Mouse (Mus musculus) CH12.LX (cell line): ENCODE results near the gene Cfc1.
A peak's percentile ranks its signal among the peaks of the same experiment; 100 is the strongest.

Experiments
- CTCF ChIP-seq, 2 experiments: IDR thresholded peaks in 1 of 2; conservative IDR thresholded peaks in 1 of 2; 2 replicates each; pipeline ENCODE4 v1.5.1; 2011 to 2012; ENCODE audit warnings: low read depth in 2 of 2, low read length in 2 of 2, improper control_type of control experiment in 1 of 2, inconsistent platforms in 1 of 2, mild to moderate bottlenecking in 1 of 2, moderate library complexity in 1 of 2
- E2F4 ChIP-seq: IDR thresholded peaks from 2 replicates; pipeline ENCODE4 v1.6.1; 2011; ENCODE audit warnings: low read depth, low read length, improper control_type of control experiment; ENCODE audit not compliant: insufficient replicate concordance
- ELF1 ChIP-seq: IDR thresholded peaks from 2 replicates; pipeline ENCODE4 v1.6.1; 2014; ENCODE audit warnings: low read depth, mild to moderate bottlenecking, inconsistent platforms, low read length, improper control_type of control experiment
- EP300 ChIP-seq: IDR thresholded peaks from 2 replicates; pipeline ENCODE4 v1.6.1; 2011; ENCODE audit warnings: low read length, improper control_type of control experiment
- IRF4 ChIP-seq: IDR thresholded peaks from 2 replicates; pipeline ENCODE4 v1.6.1; 2014; ENCODE audit warnings: low read depth, mild to moderate bottlenecking, inconsistent platforms, low read length, improper control_type of control experiment
- MAX ChIP-seq: IDR thresholded peaks from 2 replicates; pipeline ENCODE4 v1.6.1; 2011; ENCODE audit warnings: low read length, improper control_type of control experiment
- MEF2A ChIP-seq: IDR thresholded peaks from 2 replicates; pipeline ENCODE4 v1.6.1; 2014; ENCODE audit warnings: low read depth, mild to moderate bottlenecking, inconsistent platforms, low read length, improper control_type of control experiment, borderline replicate concordance
- MXI1 ChIP-seq: IDR thresholded peaks from 2 replicates; pipeline ENCODE4 v1.6.1; 2011; ENCODE audit warnings: mild to moderate bottlenecking, low read depth, low read length, improper control_type of control experiment
- POLR2A ChIP-seq: IDR thresholded peaks from 2 replicates; pipeline ENCODE4 v1.6.1; 2011; ENCODE audit warnings: low read depth, mild to moderate bottlenecking, improper control_type of control experiment, low read length
- RAD21 ChIP-seq: IDR thresholded peaks from 2 replicates; pipeline ENCODE4 v1.6.1; 2011; ENCODE audit warnings: low read depth, mild to moderate bottlenecking, low read length, improper control_type of control experiment, moderate library complexity
- SIN3A ChIP-seq: IDR thresholded peaks from 2 replicates; pipeline ENCODE4 v1.6.1; 2012; ENCODE audit warnings: low read length, improper control_type of control experiment, inconsistent platforms
- ZMIZ1 ChIP-seq: IDR thresholded peaks from 2 replicates; pipeline ENCODE4 v1.6.1; 2012; ENCODE audit warnings: low read depth, mild to moderate bottlenecking, inconsistent platforms, low read length, improper control_type of control experiment
- ZNF384 ChIP-seq: IDR thresholded peaks from 2 replicates; pipeline ENCODE4 v1.6.1; 2012; ENCODE audit warnings: low read depth, low read length, improper control_type of control experiment, inconsistent platforms

DNA sequence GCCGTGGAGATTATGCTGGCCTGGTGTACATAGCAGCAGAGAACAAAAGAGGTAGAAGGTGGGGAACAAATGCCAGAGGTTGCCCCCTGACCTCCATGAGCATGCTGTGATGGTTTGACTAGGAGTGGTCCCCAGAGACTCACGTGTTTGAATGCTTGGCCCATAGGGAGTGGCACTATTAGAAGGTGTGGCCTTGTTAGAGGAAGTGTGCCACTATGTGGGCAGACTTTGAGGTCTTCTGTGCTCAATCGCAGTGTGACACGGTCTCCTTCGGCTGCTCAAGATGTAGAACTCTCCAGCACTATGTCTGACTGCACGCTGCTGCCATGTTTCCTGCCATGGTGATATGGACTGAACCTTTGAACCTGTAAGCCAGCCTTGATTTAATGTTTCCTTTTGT is 37.8 kb downstream of the Cfc1 start:
- 0 out of 2 replicates have a peak, but pooled peaks have one; percentile 21 for TF ChIP-seq MAX
- TF ChIP-seq CTCF (conservative IDR thresholded peaks at IDR 0.05 in 1 of 2, IDR thresholded peaks at IDR 0.05 in 1 of 2; ENCODE audit: low read depth in 2 of 2, low read length in 2 of 2): no peak
- no peak for TF ChIP-seq EP300
- TF ChIP-seq MXI1: no peak
- TF ChIP-seq MEF2A: no peak
- no peak for TF ChIP-seq ZNF384
- no peak for TF ChIP-seq IRF4
- no peak for TF ChIP-seq POLR2A
- TF ChIP-seq ZMIZ1: no peak
- TF ChIP-seq E2F4: no peak
- TF ChIP-seq ELF1: no peak
- no peak for TF ChIP-seq RAD21
- TF ChIP-seq SIN3A: no peak
